Mouse (Mus musculus) hindlimb bud, embryonic 11.5 days (tissue): Measurements from ENCODE around the gene Myt1l.

ENCODE experiments used
- DNase-seq: peaks from one replicate; pipeline ENCODE4 v3.0.0-alpha.2; 2012; ENCODE audit warnings: low read depth, low spot score; ENCODE audit errors: extremely low spot score

Gene Myt1l

GRCm38 (mm10) chr12:29894669-29895068, 366.5 kb downstream of the Myt1l start:
- DNase-seq, result peak; percentile 54

GRCm38 (mm10) chr12:29897533-29898085, 369.4 kb downstream of the Myt1l start:
- no peak for DNase-seq

GRCm38 (mm10) chr12:29904101-29904874, 376.1 kb downstream of the Myt1l start:
- DNase-seq, result no peak

- peak; percentile 26 for DNase-seq
Observed at GRCm38 (mm10) chr12:29907056-29907455, 378.9 kb downstream of the Myt1l start.

- no peak for DNase-seq
Observed at GRCm38 (mm10) chr12:29916139-29916538, 388.0 kb downstream of the Myt1l start.

- no peak for DNase-seq
Observed at GRCm38 (mm10) chr12:29916807-29917206, 388.6 kb downstream of the Myt1l start.

GRCm38 (mm10) chr12:29920298-29920697, 392.1 kb downstream of the Myt1l start:
- no peak for DNase-seq

- no peak for DNase-seq
Observed at GRCm38 (mm10) chr12:29921481-29921880, 393.3 kb downstream of the Myt1l start.

GRCm38 (mm10) chr12:29926896-29927295, 398.7 kb downstream of the Myt1l start:
- no peak for DNase-seq

- DNase-seq, result no peak
Observed at GRCm38 (mm10) chr12:29930591-29930990, 402.4 kb downstream of the Myt1l start.

- no peak for DNase-seq
Observed at GRCm38 (mm10) chr12:29932951-29933350, 404.8 kb downstream of the Myt1l start.

- DNase-seq, result no peak
Observed at GRCm38 (mm10) chr12:29933501-29933900, 405.3 kb downstream of the Myt1l start.

GRCm38 (mm10) chr12:29934120-29934581, 406.0 kb downstream of the Myt1l start:
- DNase-seq, result no peak

GRCm38 (mm10) chr12:29937308-29937707, 409.1 kb downstream of the Myt1l start, which contains the start of gene Pxdn:
Gene Pxdn, plus strand, starts transcription at chr12:29937608.
- no peak for DNase-seq

GRCm38 (mm10) chr12:29937851-29938375, 409.7 kb downstream of the Myt1l start:
- peak; percentile 47 for DNase-seq

- DNase-seq, result no peak
Observed at GRCm38 (mm10) chr12:29938376-29939041, 410.3 kb downstream of the Myt1l start.

- DNase-seq, result no peak
Observed at GRCm38 (mm10) chr12:29939261-29939671, 411.1 kb downstream of the Myt1l start.

GRCm38 (mm10) chr12:29942435-29942834, 414.3 kb downstream of the Myt1l start:
- no peak for DNase-seq

- no peak for DNase-seq
Observed at GRCm38 (mm10) chr12:29944650-29945049, 416.5 kb downstream of the Myt1l start.

- no peak for DNase-seq
Observed at GRCm38 (mm10) chr12:29945182-29945743, 417.1 kb downstream of the Myt1l start.

- DNase-seq, result no peak
Observed at GRCm38 (mm10) chr12:29951043-29951442, 422.9 kb downstream of the Myt1l start.
